Mouse (Mus musculus) limb, embryonic 12.5 days (tissue): Measurements from ENCODE around the gene Smim10l2a. TPM values are rescaled to one million over a fixed set of nuclear protein-coding genes. Genes with fewer than 3 reads are reported as not detected.
"Not testable (repeated sequence)": the region's sequence is repeated elsewhere in the genome, so short reads cannot be mapped to it uniquely, and the experiment has no call there.

ENCODE experiments used
- ATAC-seq: fragments of 200-750 bp; cut with Nextera tagmentation; 2 replicates; pipeline ENCODE4 v1.8.0; 2017; ENCODE audit warnings: low read depth, moderate TSS enrichment; ENCODE audit not compliant: insufficient number of reproducible peaks, insufficient read depth, low FRiP score, low TSS enrichment
- H3K27ac ChIP-seq: fragments of 300-500 bp; sonication (generic); 2 replicates; pipeline ENCODE4 v1.5.1; 2016; ENCODE audit warnings: mild to moderate bottlenecking, moderate library complexity
- H3K27me3 ChIP-seq: fragments of 300-500 bp; sonication (generic); 2 replicates; pipeline ENCODE4 v1.6.1; 2016; ENCODE audit warnings: mild to moderate bottlenecking, moderate library complexity
- H3K36me3 ChIP-seq: fragments of 300-500 bp; sonication (generic); 2 replicates; pipeline ENCODE4 v1.6.1; 2016; ENCODE audit warnings: mild to moderate bottlenecking, moderate library complexity
- H3K4me1 ChIP-seq: fragments of 300-500 bp; sonication (generic); replicated peaks from 2 replicates; pipeline ENCODE4 v1.6.1; 2016
- H3K4me2 ChIP-seq: fragments of 300-500 bp; sonication (generic); 2 replicates; pipeline ENCODE4 v1.6.1; 2016; ENCODE audit warnings: mild to moderate bottlenecking, moderate library complexity
- H3K4me3 ChIP-seq: fragments of 300-500 bp; sonication (generic); replicated peaks from 2 replicates; pipeline ENCODE4 v1.5.1; 2016; ENCODE audit warnings: mild to moderate bottlenecking
- H3K9ac ChIP-seq: fragments of 300-500 bp; sonication (generic); replicated peaks from 2 replicates; pipeline ENCODE4 v1.6.1; 2016; ENCODE audit warnings: mild to moderate bottlenecking, moderate library complexity
- H3K9me3 ChIP-seq: fragments of 300-500 bp; sonication (generic); 2 replicates; pipeline ENCODE4 v1.6.1; 2016; ENCODE audit warnings: mild to moderate bottlenecking, moderate library complexity
- WGBS: fragments of 180-500 bp; shearing (Covaris S2); methylation state at CpG from one replicate; pipeline ENCODE4 v1.1.7; 2016; 5-methylcytosine and 5-hydroxymethylcytosine counted together
- polyA plus RNA-seq: library from polyadenylated mRNA; unstranded; fragments of >200 nt; fragmentation: Nextera tagmentation; extraction: Ambion mirVana; gene quantifications from 2 replicates; pipeline ENCODE4 v1.2.1, GENCODE M21; 2016

Gene Smim10l2a
- polyA plus RNA-seq, result 14.1 and 15.0 TPM in 2 replicates

GRCm38 (mm10) chrX:56374431-56375128, at the start of gene Smim10l2a:
TSS of gene Smim10l2a (plus strand) at chrX:56374586.
- Histone ChIP-seq H3K9ac (peak within 1 kb of the TSS; percentile 58; the same call in 1 of the 2 replicates), H3K4me2 (peak within 1 kb of the TSS; percentile 55), H3K4me3 (peak within 1 kb of the TSS; percentile 50)
- not testable (repeated sequence) for H3K9me3 ChIP-seq, H3K36me3 ChIP-seq, H3K27me3 ChIP-seq, H3K27ac ChIP-seq, H3K4me1 ChIP-seq
- 16% methylated on average over 50 of the region's 56 CpGs for WGBS
- peak; percentile 89 for ATAC-seq

GRCm38 (mm10) chrX:56332046-56332445, 42.3 kb upstream of the Smim10l2a start:
- no peak for ATAC-seq
- Histone ChIP-seq H3K9ac (no peak overlapping the region), H3K4me1 (no peaks in the 10 kb centered on the region), H3K27me3 (no peaks in the 10 kb centered on the region), H3K9me3 (no peaks in the 10 kb centered on the region), H3K4me2 (no peak overlapping the region), H3K27ac (no peak overlapping the region), H3K36me3 (no peaks in the 10 kb centered on the region), H3K4me3 (no peak overlapping the region)
- WGBS, result 61% methylated on average over 3 of the region's 3 CpGs

- Histone ChIP-seq H3K4me2 (no peak overlapping the region), H3K9ac (no peak overlapping the region), H3K27me3 (no peaks in the 10 kb centered on the region), H3K36me3 (no peaks in the 10 kb centered on the region), H3K27ac (no peak overlapping the region), H3K4me3 (no peak overlapping the region), H3K9me3 (no peaks in the 10 kb centered on the region), H3K4me1 (no peaks in the 10 kb centered on the region)
- ATAC-seq, result no peak
Observed at GRCm38 (mm10) chrX:56340305-56340704, 34.1 kb upstream of the Smim10l2a start.

- Histone ChIP-seq H3K9me3 (no peaks in the 10 kb centered on the region), H3K36me3 (no peaks in the 10 kb centered on the region)
- WGBS, result 89% methylated on average over 3 of the region's 3 CpGs
Observed at GRCm38 (mm10) chrX:56342921-56343320, 31.5 kb upstream of the Smim10l2a start.

GRCm38 (mm10) chrX:56346176-56346931, 28.0 kb upstream of the Smim10l2a start, which contains the start of gene Zfp449:
TSS of gene Zfp449 (plus strand) at chrX:56346400.
- Histone ChIP-seq H3K27me3 (no peaks in the 10 kb centered on the region), H3K4me3 (peak within 1 kb of the TSS; percentile 53), H3K4me2 (peak within 1 kb of the TSS; percentile 52), H3K9me3 (no peaks in the 10 kb centered on the region), H3K36me3 (peaks cover 3% of the 10 kb centered on the region; the same call in 1 of the 2 replicates), H3K27ac (no peak within 1 kb of the TSS), H3K4me1 (no peaks in the 10 kb centered on the region), H3K9ac (peak within 1 kb of the TSS; percentile 63)
- WGBS, result 15% methylated on average over 33 of the region's 39 CpGs
- peak; percentile 92 for ATAC-seq

More at GRCm38 (mm10) chrX:56342921-56343320, 31.5 kb upstream of the Smim10l2a start:
- no peaks in the 10 kb centered on the region for H3K27me3 ChIP-seq
- no peak overlapping the region for H3K4me3 ChIP-seq
- no peak overlapping the region for H3K27ac ChIP-seq
- no peak for ATAC-seq
- no peak overlapping the region for H3K4me2 ChIP-seq
- H3K4me1 ChIP-seq, result no peaks in the 10 kb centered on the region
- no peak overlapping the region for H3K9ac ChIP-seq

GRCm38 (mm10) chrX:56346932-56347253, 27.5 kb upstream of the Smim10l2a start:
- WGBS, result 32% methylated on average over 8 of the region's 8 CpGs
- H3K9ac ChIP-seq, result peak overlapping the region; percentile 63

GRCm38 (mm10) chrX:56380852-56381251, 6.5 kb downstream of the Smim10l2a start:
- Histone ChIP-seq H3K36me3 (no peaks in the 10 kb centered on the region), H3K4me2 (no peak overlapping the region), H3K4me3 (no peak overlapping the region), H3K4me1 (no peaks in the 10 kb centered on the region), H3K27ac (no peak overlapping the region), H3K9ac (no peak overlapping the region), H3K27me3 (no peaks in the 10 kb centered on the region), H3K9me3 (0 out of 2 replicates have a peak, but pooled peaks cover 7% of the 10 kb centered on the region)
- ATAC-seq, result no peak
- 82% methylated on average over 2 of the region's 2 CpGs for WGBS

More at GRCm38 (mm10) chrX:56346932-56347253, 27.5 kb upstream of the Smim10l2a start:
- peak overlapping the region; percentile 52 for H3K4me2 ChIP-seq
- peak; percentile 23; the same call in 1 of the 2 replicates for ATAC-seq
- no peaks in the 10 kb centered on the region for H3K9me3 ChIP-seq
- H3K27ac ChIP-seq, result no peak overlapping the region
- no peaks in the 10 kb centered on the region for H3K4me1 ChIP-seq
- H3K36me3 ChIP-seq, result peaks cover 3% of the 10 kb centered on the region; the same call in 1 of the 2 replicates
- H3K27me3 ChIP-seq, result no peaks in the 10 kb centered on the region
- peak overlapping the region; percentile 53 for H3K4me3 ChIP-seq

GRCm38 (mm10) chrX:56384142-56384541, 9.8 kb downstream of the Smim10l2a start:
- no peaks in the 10 kb centered on the region for H3K4me1 ChIP-seq
- H3K4me2 ChIP-seq, result no peak overlapping the region
- ATAC-seq, result no peak
- no peak overlapping the region for H3K9ac ChIP-seq
- 0 out of 2 replicates have a peak, but pooled peaks cover 7% of the 10 kb centered on the region for H3K9me3 ChIP-seq
- H3K27ac ChIP-seq, result no peak overlapping the region
- 88% methylated on average over 2 of the region's 2 CpGs for WGBS
- no peak overlapping the region for H3K4me3 ChIP-seq
- H3K36me3 ChIP-seq, result no peaks in the 10 kb centered on the region
- H3K27me3 ChIP-seq, result no peaks in the 10 kb centered on the region

- no peaks in the 10 kb centered on the region for H3K9me3 ChIP-seq
- H3K27ac ChIP-seq, result no peak overlapping the region
- no peak for ATAC-seq
- no peaks in the 10 kb centered on the region for H3K36me3 ChIP-seq
- H3K4me1 ChIP-seq, result no peaks in the 10 kb centered on the region
- H3K9ac ChIP-seq, result no peak overlapping the region
- no peak overlapping the region for H3K4me3 ChIP-seq
- H3K27me3 ChIP-seq, result no peaks in the 10 kb centered on the region
- H3K4me2 ChIP-seq, result no peak overlapping the region
- 17% methylated on average over 2 of the region's 2 CpGs for WGBS
Observed at GRCm38 (mm10) chrX:56404646-56405045, 30.3 kb downstream of the Smim10l2a start.

GRCm38 (mm10) chrX:56405482-56405881, 31.1 kb downstream of the Smim10l2a start:
- 80% methylated on average over 1 of the region's 1 CpGs for WGBS

GRCm38 (mm10) chrX:56406128-56406527, 31.7 kb downstream of the Smim10l2a start:
- Histone ChIP-seq H3K9ac (no peak overlapping the region), H3K4me1 (no peaks in the 10 kb centered on the region), H3K27ac (no peak overlapping the region), H3K27me3 (no peaks in the 10 kb centered on the region), H3K9me3 (no peaks in the 10 kb centered on the region), H3K36me3 (no peaks in the 10 kb centered on the region), H3K4me3 (no peak overlapping the region), H3K4me2 (no peak overlapping the region)
- 51% methylated on average over 5 of the region's 5 CpGs for WGBS
- no peak for ATAC-seq

More at GRCm38 (mm10) chrX:56405482-56405881, 31.1 kb downstream of the Smim10l2a start:
- Histone ChIP-seq H3K4me2 (no peak overlapping the region), H3K27me3 (no peaks in the 10 kb centered on the region), H3K9ac (no peak overlapping the region), H3K36me3 (no peaks in the 10 kb centered on the region), H3K9me3 (no peaks in the 10 kb centered on the region), H3K27ac (no peak overlapping the region), H3K4me3 (no peak overlapping the region), H3K4me1 (no peaks in the 10 kb centered on the region)
- ATAC-seq, result no peak
